Mouse (Mus musculus) CH12.LX (cell line): ENCODE data around the gene Ank3. TPM values are rescaled to one million over a fixed set of nuclear protein-coding genes. Genes with fewer than 3 reads are reported as not detected.

Source experiments
- DNase-seq: peaks from one replicate; pipeline ENCODE4 v3.0.0-alpha.2; 2013; ENCODE audit errors: extremely low read depth
- H3K27ac ChIP-seq: 2 replicates; pipeline ENCODE4 v1.5.1; 2012; ENCODE audit warnings: low read depth, mild to moderate bottlenecking, control low read depth, moderate library complexity; ENCODE audit not compliant: insufficient read depth
- H3K27me3 ChIP-seq: replicated peaks from 2 replicates; pipeline ENCODE3; 2012; ENCODE audit warnings: inconsistent platforms
- H3K36me3 ChIP-seq, 2 experiments: replicated peaks in 1 of 2; 2 replicates each; pipeline versions ENCODE3 to v1.6.1; 2012; ENCODE audit warnings: inconsistent platforms in 1 of 2, low read length in 1 of 2, mild to moderate bottlenecking in 1 of 2, mixed read lengths in 1 of 2, moderate library complexity in 1 of 2; ENCODE audit not compliant: control insufficient read depth in 1 of 2, insufficient read depth in 1 of 2
- H3K4me1 ChIP-seq, 2 experiments: 2 replicates each; pipeline ENCODE4 v1.6.1; 2012; ENCODE audit warnings: inconsistent platforms in 1 of 2, moderate library complexity in 1 of 2; ENCODE audit not compliant: insufficient read depth in 2 of 2, control insufficient read depth in 1 of 2
- H3K4me2 ChIP-seq: 2 replicates; pipeline ENCODE4 v1.6.1; 2012; ENCODE audit warnings: low read depth, mild to moderate bottlenecking, control low read depth; ENCODE audit not compliant: poor library complexity, insufficient read depth, severe bottlenecking
- H3K4me3 ChIP-seq, 3 experiments: fragments of 150-350 bp in 1 of 3; sonication (generic) in 1 of 3; replicated peaks in 1 of 3; 2 replicates each; pipeline versions ENCODE3 to v1.5.1; 2011 to 2012; ENCODE audit warnings: low read depth in 2 of 3, low read length in 2 of 3, mild to moderate bottlenecking in 2 of 3, moderate library complexity in 2 of 3, control low read depth in 1 of 3, improper control_type of control experiment in 1 of 3, inconsistent platforms in 1 of 3, mixed read lengths in 1 of 3; ENCODE audit not compliant: poor library complexity in 1 of 3
- H3K79me2 ChIP-seq: replicated peaks from 2 replicates; pipeline ENCODE4 v1.6.1; 2012; ENCODE audit warnings: mild to moderate bottlenecking, moderate library complexity; ENCODE audit not compliant: control insufficient read depth, poor library complexity, insufficient read depth, severe bottlenecking; ENCODE audit errors: extremely low read depth
- H3K9ac ChIP-seq: 2 replicates; pipeline ENCODE4 v1.6.1; 2012; ENCODE audit warnings: low read depth, mild to moderate bottlenecking, control low read depth, moderate library complexity; ENCODE audit not compliant: insufficient read depth
- H3K9me3 ChIP-seq: replicated peaks from 2 replicates; pipeline ENCODE3; 2012; ENCODE audit warnings: low read length, inconsistent platforms, mixed read lengths
- BHLHE40 ChIP-seq: IDR thresholded peaks from 2 replicates; pipeline ENCODE4 v1.6.1; 2011; ENCODE audit warnings: mild to moderate bottlenecking, low read depth, low read length, improper control_type of control experiment
- CHD1 ChIP-seq: IDR thresholded peaks from 2 replicates; pipeline ENCODE4 v1.6.1; 2012; ENCODE audit warnings: low read depth, low read length, improper control_type of control experiment, inconsistent platforms
- CHD2 ChIP-seq: IDR thresholded peaks from 2 replicates; pipeline ENCODE4 v1.6.1; 2011; ENCODE audit warnings: low read length, improper control_type of control experiment
- ELF1 ChIP-seq: IDR thresholded peaks from 2 replicates; pipeline ENCODE4 v1.6.1; 2014; ENCODE audit warnings: low read depth, mild to moderate bottlenecking, inconsistent platforms, low read length, improper control_type of control experiment
- EP300 ChIP-seq: IDR thresholded peaks from 2 replicates; pipeline ENCODE4 v1.6.1; 2011; ENCODE audit warnings: low read length, improper control_type of control experiment
- ETS1 ChIP-seq: conservative IDR thresholded peaks from 2 replicates; pipeline ENCODE4 v1.6.1; 2012; ENCODE audit warnings: low read depth, mild to moderate bottlenecking, inconsistent platforms, low read length, improper control_type of control experiment, moderate library complexity
- JUND ChIP-seq: conservative IDR thresholded peaks from 2 replicates; pipeline ENCODE4 v1.6.1; 2011; ENCODE audit warnings: low read depth, low read length, improper control_type of control experiment
- KAT2A ChIP-seq: IDR thresholded peaks from 2 replicates; pipeline ENCODE4 v1.6.1; 2012; ENCODE audit warnings: low read length, improper control_type of control experiment, inconsistent platforms; ENCODE audit not compliant: insufficient replicate concordance
- MAFK ChIP-seq: IDR thresholded peaks from 2 replicates; pipeline ENCODE4 v1.6.1; 2011; ENCODE audit warnings: low read length, improper control_type of control experiment; ENCODE audit not compliant: insufficient replicate concordance
- MAZ ChIP-seq: IDR thresholded peaks from 2 replicates; pipeline ENCODE4 v1.6.1; 2012; ENCODE audit warnings: low read depth, mild to moderate bottlenecking, inconsistent platforms, low read length, improper control_type of control experiment, moderate library complexity
- NELFE ChIP-seq: IDR thresholded peaks from 2 replicates; pipeline ENCODE4 v1.6.1; 2011; ENCODE audit warnings: low read depth, low read length, improper control_type of control experiment
- NRF1 ChIP-seq: IDR thresholded peaks from 2 replicates; pipeline ENCODE4 v1.6.1; 2014; ENCODE audit warnings: low read depth, mild to moderate bottlenecking, inconsistent platforms, low read length, improper control_type of control experiment, moderate library complexity
- PAX5 ChIP-seq: IDR thresholded peaks from 2 replicates; pipeline ENCODE4 v1.6.1; 2012; ENCODE audit warnings: low read length, inconsistent platforms, mixed read lengths
- POLR2AphosphoS2 ChIP-seq: IDR thresholded peaks from 2 replicates; pipeline ENCODE4 v1.6.1; 2011; ENCODE audit warnings: low read depth, low read length, improper control_type of control experiment
- RAD21 ChIP-seq: IDR thresholded peaks from 2 replicates; pipeline ENCODE4 v1.6.1; 2011; ENCODE audit warnings: low read depth, mild to moderate bottlenecking, low read length, improper control_type of control experiment, moderate library complexity
- SMC3 ChIP-seq: IDR thresholded peaks from 2 replicates; pipeline ENCODE4 v1.6.1; 2011; ENCODE audit warnings: low read depth, low read length, improper control_type of control experiment
- TCF12 ChIP-seq: IDR thresholded peaks from 2 replicates; pipeline ENCODE4 v1.6.1; 2014; ENCODE audit warnings: low read depth, mild to moderate bottlenecking, inconsistent platforms, low read length, improper control_type of control experiment
- USF1 ChIP-seq: IDR thresholded peaks from 2 replicates; pipeline ENCODE4 v1.6.1; 2014; ENCODE audit warnings: low read depth, mild to moderate bottlenecking, inconsistent platforms, low read length, improper control_type of control experiment
- USF2 ChIP-seq: conservative IDR thresholded peaks from 2 replicates; pipeline ENCODE4 v1.6.1; 2011; ENCODE audit warnings: low read depth, low read length, improper control_type of control experiment
- ZC3H11A ChIP-seq: IDR thresholded peaks from 2 replicates; pipeline ENCODE4 v1.6.1; 2012; ENCODE audit warnings: low read depth, mild to moderate bottlenecking, inconsistent platforms, low read length, improper control_type of control experiment
- ZKSCAN1 ChIP-seq: IDR thresholded peaks from 2 replicates; pipeline ENCODE4 v1.6.1; 2012; ENCODE audit warnings: low read depth, inconsistent platforms, low read length, improper control_type of control experiment, borderline replicate concordance
- dilution Hi-C: fragments of 300-500 bp; cut with MboI; formaldehyde crosslinking; loops from 2 replicates; pipeline ENCODE4 v1.14.3; 2020; ENCODE audit warnings: low sequenced_read_pairs; ENCODE audit not compliant: extremely low pct_unique_long_range_greater_than_20kb, extremely low pct_ligation_motif_present
- in situ Hi-C: fragments of 300-500 bp; cut with MboI; formaldehyde crosslinking; loops from 3 replicates; pipeline ENCODE4 v1.14.3; 2019; ENCODE audit warnings: low sequenced_read_pairs, low pct_ligation_motif_present, low pct_unique_long_range_greater_than_20kb, mixed read lengths
- polyA plus RNA-seq: library from polyadenylated mRNA; unstranded; fragments of >175 nt; gene quantifications from 2 replicates; pipeline ENCODE4 v1.2.1, GENCODE M21; 2012; ENCODE audit warnings: low read depth; ENCODE audit not compliant: insufficient read length
- total RNA-seq, 2 experiments: library from RNA; depleted of rRNA; stranded (reverse); fragments of 300-350 nt in 1 of 2; fragments of >200 nt in 1 of 2; gene quantifications; 2 replicates each; pipeline ENCODE4 v1.2.3; 2012 to 2014

Ank3 gene
- total and polyA plus RNA-seq, 3 experiments, result 4.7 to 8.3 (median 6.2) TPM

GRCm38 (mm10) chr10:69939144-69939543 is 540.6 kb downstream of the Ank3 start:
- no peak for DNase-seq
- no peak overlapping the region for H3K9ac ChIP-seq
- no peak overlapping the region for H3K27ac ChIP-seq
- H3K4me1 ChIP-seq, result peaks cover 2 to 17% of the 10 kb centered on the region in 2 experiments; a peak in 1 of 4 replicates
- H3K4me2 ChIP-seq, result no peak overlapping the region
- dilution Hi-C loops, result no loop called here
- H3K79me2 ChIP-seq, result no peaks in the 10 kb centered on the region
- H3K36me3 ChIP-seq, result peaks cover 0 to 32% of the 10 kb centered on the region in 2 experiments
- TF ChIP-seq JUND, result no peak
- TF ChIP-seq RAD21, result no peak
- TF ChIP-seq ETS1, result no peak
- no peak for TF ChIP-seq EP300
- TF ChIP-seq MAFK, result no peak
- TF ChIP-seq CHD2, result no peak
- no peak for TF ChIP-seq POLR2AphosphoS2
- no peak for TF ChIP-seq TCF12
- in situ Hi-C loops, result no loop called here
- H3K27me3 ChIP-seq, result no peaks in the 10 kb centered on the region
- H3K4me3 ChIP-seq, result no peak overlapping the region
- H3K9me3 ChIP-seq, result no peaks in the 10 kb centered on the region

- Histone ChIP-seq H3K9me3 (no peaks in the 10 kb centered on the region), H3K9ac (no peak overlapping the region), H3K4me2 (no peak overlapping the region), H3K79me2 (no peaks in the 10 kb centered on the region), H3K27ac (no peak overlapping the region), H3K4me3 (no peak overlapping the region)
- in situ Hi-C loops, result no loop called here
- DNase-seq, result no peak
- TF ChIP-seq BHLHE40, result no peak
- no peak for TF ChIP-seq SMC3
- no peak for TF ChIP-seq NRF1
- no peak for TF ChIP-seq ZC3H11A
- no peak for TF ChIP-seq RAD21
- TF ChIP-seq CHD2, result no peak
- no peak for TF ChIP-seq PAX5
- no peak for TF ChIP-seq CHD1
- TF ChIP-seq KAT2A, result no peak
- TF ChIP-seq ETS1, result no peak
- no peak for TF ChIP-seq POLR2AphosphoS2
- no peak for TF ChIP-seq MAZ
- no peak for TF ChIP-seq ELF1
- no peak for TF ChIP-seq ZKSCAN1
- TF ChIP-seq USF1, result no peak
- TF ChIP-seq USF2, result no peak
- no peak for TF ChIP-seq NELFE
- TF ChIP-seq, all 38 proteins: peak for 0
- dilution Hi-C loops, result no loop called here
- Histone ChIP-seq H3K36me3 (peaks cover 0 to 32% of the 10 kb centered on the region in 2 experiments), H3K27me3 (no peaks in the 10 kb centered on the region), H3K4me1 (peaks cover 2 to 17% of the 10 kb centered on the region in 2 experiments; a peak in 1 of 4 replicates)
Measured at GRCm38 (mm10) chr10:69939966-69940365, 541.4 kb downstream of the Ank3 start.
